Mouse (Mus musculus): Measurements from ENCODE around the gene Zfr.

GRCm38 (mm10) chr15:12202456-12202855 lies 84.8 kb downstream of the Zfr start:
- TF ChIP-seq EP300 (IDR thresholded peaks at IDR 0.05; ENCODE audit: insufficient read depth, low read depth, low read length) (no peak), POLR2A (IDR thresholded peaks at IDR 0.05; ENCODE audit: insufficient read depth, low read length) (no peak), CTCF (IDR thresholded peaks at IDR 0.05; ENCODE audit: low read depth, low read length) (no peak)
